Mouse (Mus musculus) MEL (cell line): ENCODE measurements around the gene Best1. TPM values are rescaled to one million over a fixed set of nuclear protein-coding genes. Genes with fewer than 3 reads are reported as not detected.

Experiments
- DNase-seq: peaks from one replicate; pipeline ENCODE4 v3.0.0; 2011; ENCODE audit warnings: low read depth, low spot score
- H3K27ac ChIP-seq: 2 replicates; pipeline ENCODE4 v1.5.1; 2012; ENCODE audit warnings: low read depth, mild to moderate bottlenecking, control low read depth, low read length, moderate library complexity; ENCODE audit not compliant: control insufficient read depth
- H3K27me3 ChIP-seq, 2 experiments: fragments of 150-350 bp in 1 of 2; sonication (generic) in 1 of 2; 2 replicates each; pipeline ENCODE4 v1.6.1; 2012; ENCODE audit warnings: low read length in 2 of 2, mild to moderate bottlenecking in 2 of 2, improper control_type of control experiment in 1 of 2, moderate library complexity in 1 of 2; ENCODE audit not compliant: insufficient read depth in 2 of 2, control insufficient read depth in 1 of 2
- H3K36me3 ChIP-seq, 2 experiments: 2 replicates each; pipeline ENCODE4 v1.6.1; 2012 to 2014; ENCODE audit warnings: low read length in 2 of 2, improper control_type of control experiment in 1 of 2, inconsistent platforms in 1 of 2, mild to moderate bottlenecking in 1 of 2; ENCODE audit not compliant: insufficient read depth in 2 of 2, control insufficient read depth in 1 of 2
- H3K4me1 ChIP-seq, 2 experiments: fragments of 150-350 bp in 1 of 2; sonication (generic) in 1 of 2; 2 replicates each; pipeline ENCODE4 v1.6.1; 2012; ENCODE audit warnings: low read length in 2 of 2, improper control_type of control experiment in 1 of 2, mild to moderate bottlenecking in 1 of 2; ENCODE audit not compliant: insufficient read depth in 2 of 2, control insufficient read depth in 1 of 2
- H3K4me3 ChIP-seq, 2 experiments: fragments of 150-350 bp in 1 of 2; sonication (generic) in 1 of 2; 2 replicates each; pipeline ENCODE4 v1.5.1; 2012; ENCODE audit warnings: low read depth in 2 of 2, low read length in 2 of 2, mild to moderate bottlenecking in 2 of 2, moderate library complexity in 2 of 2, control low read depth in 1 of 2, improper control_type of control experiment in 1 of 2; ENCODE audit not compliant: control insufficient read depth in 1 of 2, insufficient read depth in 1 of 2
- H3K79me2 ChIP-seq: 2 replicates; pipeline ENCODE4 v1.6.1; 2012; ENCODE audit warnings: mild to moderate bottlenecking, low read length, moderate library complexity; ENCODE audit not compliant: control insufficient read depth, poor library complexity, insufficient read depth
- H3K9ac ChIP-seq: 2 replicates; pipeline ENCODE4 v1.6.1; 2012; ENCODE audit warnings: low read depth, mild to moderate bottlenecking, control low read depth, low read length, moderate library complexity; ENCODE audit not compliant: control insufficient read depth, poor library complexity, severe bottlenecking
- H3K9me3 ChIP-seq: fragments of 150-350 bp; sonication (generic); replicated peaks from 2 replicates; pipeline ENCODE4 v1.6.1; 2012; ENCODE audit warnings: mild to moderate bottlenecking, low read length, improper control_type of control experiment, moderate library complexity; ENCODE audit not compliant: insufficient read depth
- BHLHE40 ChIP-seq: IDR thresholded peaks from 2 replicates; pipeline ENCODE4 v1.6.1; 2012; ENCODE audit warnings: low read depth, mild to moderate bottlenecking, inconsistent platforms, low read length, improper control_type of control experiment, borderline replicate concordance
- CHD2 ChIP-seq: IDR thresholded peaks from 2 replicates; pipeline ENCODE4 v1.6.1; 2011; ENCODE audit warnings: low read length, improper control_type of control experiment
- CTCF ChIP-seq, 3 experiments: IDR thresholded peaks in 2 of 3; conservative IDR thresholded peaks in 1 of 3; 2 replicates each; pipeline ENCODE4 v1.5.1; 2011 to 2012; ENCODE audit warnings: low read length in 3 of 3, low read depth in 2 of 3, mild to moderate bottlenecking in 2 of 3, improper control_type of control experiment in 1 of 3, inconsistent platforms in 1 of 3, mixed read lengths in 1 of 3, moderate library complexity in 1 of 3; ENCODE audit not compliant: control insufficient read depth in 1 of 3, insufficient read depth in 1 of 3, poor library complexity in 1 of 3, severe bottlenecking in 1 of 3
- ETS1 ChIP-seq: IDR thresholded peaks from 2 replicates; pipeline ENCODE4 v1.6.1; 2012; ENCODE audit warnings: low read depth, mild to moderate bottlenecking, inconsistent platforms, low read length, improper control_type of control experiment, moderate library complexity
- GATA1 ChIP-seq: IDR thresholded peaks from 2 replicates; pipeline ENCODE4 v1.6.1; 2011; ENCODE audit warnings: low read depth, low read length, improper control_type of control experiment
- HCFC1 ChIP-seq: IDR thresholded peaks from 2 replicates; pipeline ENCODE4 v1.6.1; 2012; ENCODE audit warnings: low read depth, mild to moderate bottlenecking, inconsistent platforms, low read length, improper control_type of control experiment, moderate library complexity
- MAFK ChIP-seq: IDR thresholded peaks from 2 replicates; pipeline ENCODE4 v1.6.1; 2011; ENCODE audit warnings: low read depth, mild to moderate bottlenecking, low read length, improper control_type of control experiment, borderline replicate concordance
- MAX ChIP-seq: IDR thresholded peaks from 2 replicates; pipeline ENCODE4 v1.6.1; 2011; ENCODE audit warnings: low read length, improper control_type of control experiment
- MAZ ChIP-seq: IDR thresholded peaks from 2 replicates; pipeline ENCODE4 v1.6.1; 2012; ENCODE audit warnings: low read depth, mild to moderate bottlenecking, inconsistent platforms, low read length, improper control_type of control experiment
- MXI1 ChIP-seq: IDR thresholded peaks from 2 replicates; pipeline ENCODE4 v1.6.1; 2011; ENCODE audit warnings: mild to moderate bottlenecking, low read depth, low read length, improper control_type of control experiment
- MYB ChIP-seq: IDR thresholded peaks from 2 replicates; pipeline ENCODE4 v1.6.1; 2011; ENCODE audit warnings: mild to moderate bottlenecking, low read depth, low read length, improper control_type of control experiment
- POLR2A ChIP-seq, 2 experiments: IDR thresholded peaks; 2 replicates each; pipeline ENCODE4 v1.6.1; 2011 to 2012; ENCODE audit warnings: low read length in 2 of 2, mild to moderate bottlenecking in 2 of 2, control low read depth in 1 of 2, improper control_type of control experiment in 1 of 2, low read depth in 1 of 2, moderate library complexity in 1 of 2; ENCODE audit not compliant: control insufficient read depth in 1 of 2, insufficient read depth in 1 of 2, poor library complexity in 1 of 2
- POLR2AphosphoS2 ChIP-seq: IDR thresholded peaks from 2 replicates; pipeline ENCODE4 v1.6.1; 2011; ENCODE audit warnings: low read length, improper control_type of control experiment
- POLR2AphosphoS5 ChIP-seq: IDR thresholded peaks from 2 replicates; pipeline ENCODE4 v1.6.1; 2012; ENCODE audit warnings: low read depth, borderline replicate concordance, mild to moderate bottlenecking, inconsistent platforms, low read length, moderate library complexity, mixed read lengths
- RAD21 ChIP-seq: IDR thresholded peaks from 2 replicates; pipeline ENCODE4 v1.6.1; 2011; ENCODE audit warnings: mild to moderate bottlenecking, low read depth, low read length, improper control_type of control experiment
- SIN3A ChIP-seq: IDR thresholded peaks from 2 replicates; pipeline ENCODE4 v1.6.1; 2012; ENCODE audit warnings: low read length, improper control_type of control experiment, inconsistent platforms
- SMC3 ChIP-seq: IDR thresholded peaks from 2 replicates; pipeline ENCODE4 v1.6.1; 2011; ENCODE audit warnings: low read depth, low read length, improper control_type of control experiment
- TAL1 ChIP-seq: IDR thresholded peaks from 2 replicates; pipeline ENCODE4 v1.6.1; 2012; ENCODE audit warnings: mild to moderate bottlenecking, inconsistent platforms, low read length, moderate library complexity, mixed read lengths
- TBP ChIP-seq: IDR thresholded peaks from 2 replicates; pipeline ENCODE4 v1.8.0; 2011; ENCODE audit warnings: low read depth, low read length, improper control_type of control experiment
- TCF12 ChIP-seq: IDR thresholded peaks from 2 replicates; pipeline ENCODE4 v1.6.1; 2014; ENCODE audit warnings: low read depth, mild to moderate bottlenecking, inconsistent platforms, low read length, improper control_type of control experiment, moderate library complexity
- ZC3H11A ChIP-seq: IDR thresholded peaks from 2 replicates; pipeline ENCODE4 v1.6.1; 2012; ENCODE audit warnings: low read depth, mild to moderate bottlenecking, inconsistent platforms, low read length, improper control_type of control experiment
- ZKSCAN1 ChIP-seq: IDR thresholded peaks from 2 replicates; pipeline ENCODE4 v1.6.1; 2012; ENCODE audit warnings: low read depth, mild to moderate bottlenecking, inconsistent platforms, low read length, improper control_type of control experiment, moderate library complexity
- polyA plus RNA-seq, 2 experiments: library from polyadenylated mRNA; stranded (reverse) in 1 of 2; unstranded in 1 of 2; fragments of >175 nt in 1 of 2; fragments of >200 nt in 1 of 2; gene quantifications; 2 replicates each; pipeline versions ENCODE4 v1.2.1 to v1.2.4; 2012; ENCODE audit warnings: low replicate concordance in 2 of 2, low read depth in 1 of 2; ENCODE audit not compliant: insufficient read length in 2 of 2, insufficient read depth in 1 of 2, missing spikeins in 1 of 2
- total RNA-seq: library from RNA; depleted of rRNA; stranded (reverse); fragments of 300-350 nt; gene quantifications from 2 replicates; pipeline ENCODE4 v1.2.3, GENCODE M21; 2012

Best1 gene
- total and polyA plus RNA-seq, 3 experiments, result 0.08 TPM; not detected in 2

DNA sequence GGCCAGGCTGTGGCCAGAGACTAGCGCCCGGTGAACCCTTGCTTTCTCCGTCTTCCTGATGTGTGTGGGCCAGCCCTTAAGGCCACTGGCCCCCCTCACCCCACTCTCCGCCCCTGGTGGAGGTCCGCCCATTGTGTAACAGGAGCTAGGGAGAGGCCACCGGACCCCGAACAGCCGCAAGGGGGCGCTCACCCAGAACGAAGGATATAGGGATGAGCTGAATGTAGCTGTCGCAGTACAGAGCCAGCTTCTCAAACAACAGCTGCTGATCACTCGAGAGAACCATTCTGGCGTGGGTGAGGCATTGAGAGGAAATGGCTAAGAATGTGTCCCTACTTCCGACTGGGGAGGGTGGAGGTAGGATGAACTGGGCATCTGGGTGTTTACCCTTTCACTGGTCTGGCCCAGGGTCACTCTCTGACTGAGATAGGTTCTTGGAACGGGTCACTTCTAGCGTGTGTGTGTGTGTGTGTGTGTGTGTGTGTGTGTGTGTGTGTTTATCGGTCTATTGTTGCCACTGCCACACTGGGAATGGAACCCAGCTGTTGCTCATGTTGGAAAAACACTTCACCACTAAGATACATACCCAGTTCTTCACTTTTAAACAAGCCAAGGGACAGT, 8.3 kb downstream of the Best1 start:
- no peak overlapping the region for H3K9ac ChIP-seq
- no peaks in the 10 kb centered on the region for H3K27me3 ChIP-seq
- H3K36me3 ChIP-seq, result peaks cover 0 to 8% of the 10 kb centered on the region in 2 experiments; a peak in 2 of 4 replicates
- H3K4me1 ChIP-seq, result peaks cover 0 to 17% of the 10 kb centered on the region in 2 experiments
- H3K27ac ChIP-seq, result no peak overlapping the region
- no peak overlapping the region for H3K4me3 ChIP-seq
- DNase-seq, result peak; percentile 81
- no peaks in the 10 kb centered on the region for H3K9me3 ChIP-seq
- peak; percentile 77 to 95 (median 92) for TF ChIP-seq CTCF (IDR thresholded peaks at IDR 0.05 in 2 of 3, conservative IDR thresholded peaks at IDR 0.05 in 1 of 3; ENCODE audit: control insufficient read depth in 1 of 3, insufficient read depth in 1 of 3, low read depth in 2 of 3, low read length in 3 of 3, poor library complexity in 1 of 3, severe bottlenecking in 1 of 3)
- peak; percentile 52 for TF ChIP-seq RAD21
- TF ChIP-seq ZC3H11A, result peak; percentile 49
- peak; percentile 86 for TF ChIP-seq SMC3
- TF ChIP-seq HCFC1, result no peak
- no peaks in the 10 kb centered on the region for H3K79me2 ChIP-seq

DNA sequence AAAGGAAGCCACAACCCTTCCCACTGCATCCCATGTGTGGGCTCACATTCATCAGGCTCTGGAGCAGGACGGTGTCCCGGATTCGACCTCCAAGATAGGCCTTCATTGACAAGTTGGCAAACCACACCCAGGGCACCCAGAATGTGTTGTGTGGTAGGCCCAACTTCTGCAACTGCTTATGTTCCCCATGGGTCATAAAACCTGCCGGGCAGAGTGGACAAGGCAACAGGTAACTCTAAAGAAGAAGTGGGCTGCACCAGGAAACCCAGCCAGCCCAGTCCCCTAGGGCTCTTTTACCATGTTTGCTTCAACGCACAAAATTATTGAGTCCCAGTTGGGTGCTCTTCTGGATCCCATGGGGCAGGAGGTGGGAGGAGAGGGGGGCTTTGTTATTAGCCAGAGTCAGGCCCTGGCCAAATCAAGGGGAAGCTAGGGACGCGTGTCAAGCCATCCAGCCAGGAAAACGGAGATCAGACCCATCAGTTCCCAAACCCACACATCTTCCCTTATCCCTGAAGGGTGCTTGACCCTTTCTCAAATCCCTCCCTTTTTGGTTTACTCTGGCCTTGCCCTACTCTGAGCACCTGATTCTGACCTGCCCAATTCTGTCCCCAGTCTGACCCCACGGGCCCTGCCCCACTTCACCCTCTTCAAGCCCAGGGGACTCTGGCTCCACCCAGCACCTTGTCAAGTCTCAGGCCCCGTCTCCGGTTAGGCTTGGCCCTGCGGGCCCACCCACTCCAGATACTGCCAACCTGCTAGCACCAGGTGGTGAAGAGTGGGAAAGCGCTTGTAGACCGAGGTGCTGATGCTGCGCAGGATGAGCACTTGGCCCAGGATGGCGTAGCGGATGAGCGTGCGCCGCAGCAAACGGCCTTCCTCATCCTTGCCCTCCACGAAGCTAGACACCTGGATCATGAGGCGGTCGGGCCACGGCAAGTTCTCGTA, 9.1 kb downstream of the Best1 start:
- TF ChIP-seq POLR2A (IDR thresholded peaks at IDR 0.05; ENCODE audit: control insufficient read depth in 1 of 2, insufficient read depth in 1 of 2, low read depth in 1 of 2, low read length in 2 of 2, poor library complexity in 1 of 2), result no peak
- no peak for TF ChIP-seq MAZ
- no peak for TF ChIP-seq GATA1
- no peak for TF ChIP-seq ETS1
- no peak for TF ChIP-seq BHLHE40
- TF ChIP-seq, all 39 proteins: peak for 0
- no peak for DNase-seq
- H3K79me2 ChIP-seq, result no peaks in the 10 kb centered on the region
- H3K36me3 ChIP-seq, result peaks cover 0 to 8% of the 10 kb centered on the region in 2 experiments; a peak in 2 of 4 replicates
- H3K4me1 ChIP-seq, result peaks cover 0 to 17% of the 10 kb centered on the region in 2 experiments
- H3K9ac ChIP-seq, result no peak overlapping the region
- no peaks in the 10 kb centered on the region for H3K9me3 ChIP-seq
- H3K4me3 ChIP-seq, result no peak overlapping the region
- no peak overlapping the region for H3K27ac ChIP-seq
- no peaks in the 10 kb centered on the region for H3K27me3 ChIP-seq

DNA sequence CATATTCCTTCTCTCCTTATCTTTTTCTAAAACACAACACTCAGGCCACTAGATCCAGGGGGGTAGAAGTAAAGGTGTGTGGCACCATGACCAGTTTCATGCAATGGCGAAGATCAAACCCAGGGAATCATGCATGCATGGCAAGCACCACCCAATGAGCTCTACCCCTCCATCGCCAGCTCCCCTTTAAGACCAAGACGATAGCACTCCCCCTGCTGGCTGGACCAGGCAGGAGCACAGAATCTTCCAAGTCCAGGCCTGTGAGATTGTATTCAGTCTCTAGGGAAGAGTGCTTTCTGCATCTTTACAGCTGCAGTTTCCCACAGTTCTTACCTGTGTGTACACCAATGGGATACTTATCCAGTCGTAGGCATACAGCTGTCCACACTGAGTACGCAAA, 10.1 kb downstream of the Best1 start:
- H3K9me3 ChIP-seq, result no peaks in the 10 kb centered on the region
- H3K4me3 ChIP-seq, result no peak overlapping the region
- H3K36me3 ChIP-seq, result peaks cover 0 to 8% of the 10 kb centered on the region in 2 experiments; a peak in 2 of 4 replicates
- no peak overlapping the region for H3K27ac ChIP-seq
- no peak overlapping the region for H3K9ac ChIP-seq
- H3K27me3 ChIP-seq, result no peaks in the 10 kb centered on the region
- no peaks in the 10 kb centered on the region for H3K79me2 ChIP-seq
- DNase-seq, result peak; percentile 86
- peaks cover 0 to 17% of the 10 kb centered on the region in 2 experiments for H3K4me1 ChIP-seq
- no peak for TF ChIP-seq TCF12
- no peak for TF ChIP-seq TAL1
- peak; percentile 99 for TF ChIP-seq SMC3
- TF ChIP-seq POLR2AphosphoS2, result no peak
- no peak for TF ChIP-seq MXI1
- no peak for TF ChIP-seq ZKSCAN1
- no peak for TF ChIP-seq MYB
- TF ChIP-seq MAX, result no peak
- 0 out of 2 replicates have a peak, but pooled peaks have one; percentile 33 for TF ChIP-seq TBP
- TF ChIP-seq MAZ, result peak; percentile 60; the same call in 1 of the 2 replicates
- no peak for TF ChIP-seq CHD2
- peak; percentile 94 for TF ChIP-seq ZC3H11A
- no peak for TF ChIP-seq POLR2AphosphoS5
- TF ChIP-seq POLR2A (IDR thresholded peaks at IDR 0.05; ENCODE audit: control insufficient read depth in 1 of 2, insufficient read depth in 1 of 2, low read depth in 1 of 2, low read length in 2 of 2, poor library complexity in 1 of 2), result no peak
- TF ChIP-seq HCFC1, result no peak
- peak; percentile 41; the same call in 1 of the 2 replicates for TF ChIP-seq SIN3A
- TF ChIP-seq MAFK, result no peak
- peak; percentile 92 to 99 (median 94) for TF ChIP-seq CTCF (IDR thresholded peaks at IDR 0.05 in 2 of 3, conservative IDR thresholded peaks at IDR 0.05 in 1 of 3; ENCODE audit: control insufficient read depth in 1 of 3, insufficient read depth in 1 of 3, low read depth in 2 of 3, low read length in 3 of 3, poor library complexity in 1 of 3, severe bottlenecking in 1 of 3)
- peak; percentile 81 for TF ChIP-seq RAD21
